Mouse (Mus musculus) stomach, adult 2 months (tissue): ENCODE measurements around the gene Akr1d1. TPM values are rescaled to one million over a fixed set of nuclear protein-coding genes. Genes with fewer than 3 reads are reported as not detected.

Experiments used
- polyA plus RNA-seq: library from polyadenylated mRNA; depleted of rRNA; stranded (reverse); fragments of >200 nt; gene quantifications from 2 replicates; pipeline ENCODE4 v1.2.3, GENCODE M21; 2012; rRNA removed

The Akr1d1 gene
- polyA plus RNA-seq, result 0.04 TPM in 1 of 2 replicates, not detected in the other

DNA sequence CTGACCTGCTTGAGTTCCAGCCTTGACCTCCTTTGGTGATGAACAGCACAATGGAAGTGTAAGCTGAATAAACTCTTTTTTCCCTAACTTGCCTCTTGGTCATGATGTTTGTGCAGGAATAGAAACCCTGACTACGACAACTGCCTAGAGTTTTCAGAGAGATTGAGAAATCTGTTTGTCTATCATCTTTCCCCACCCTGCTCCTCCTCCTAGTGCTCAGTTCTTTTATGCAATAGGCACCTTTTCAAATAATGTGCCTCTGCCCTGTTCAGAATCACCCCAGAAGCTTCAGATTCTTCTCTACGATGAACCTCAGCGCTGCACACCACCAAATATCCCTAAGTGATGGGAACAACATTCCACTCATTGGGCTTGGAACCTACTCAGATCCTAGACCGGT lies at the start of gene Akr1d1:
TSS of gene Akr1d1 (plus strand) at position 234 of the 400 bp plus-strand sequence.

Other genes starting within 250 kb of the Akr1d1 start
- gene Dgki, start 230.0 kb upstream of the Akr1d1 start, polyA plus RNA-seq, result 0.12 and 0.22 TPM in 2 replicates
- gene Creb3l2, start 88.0 kb upstream of the Akr1d1 start, polyA plus RNA-seq, result 5.1 and 5.6 TPM in 2 replicates